Mouse (Mus musculus) stomach, postnatal 0 days (tissue): Measurements from ENCODE around the gene Dppa1.

Experiments
- CTCF ChIP-seq: IDR thresholded peaks from 2 replicates; pipeline ENCODE4 v1.5.1; 2016; ENCODE audit warnings: antibody characterized with exemption, low read depth, mild to moderate bottlenecking, moderate library complexity
- EP300 ChIP-seq: optimal IDR thresholded peaks from 2 replicates; pipeline ENCODE3; 2016; ENCODE audit warnings: antibody characterized with exemption

DNA sequence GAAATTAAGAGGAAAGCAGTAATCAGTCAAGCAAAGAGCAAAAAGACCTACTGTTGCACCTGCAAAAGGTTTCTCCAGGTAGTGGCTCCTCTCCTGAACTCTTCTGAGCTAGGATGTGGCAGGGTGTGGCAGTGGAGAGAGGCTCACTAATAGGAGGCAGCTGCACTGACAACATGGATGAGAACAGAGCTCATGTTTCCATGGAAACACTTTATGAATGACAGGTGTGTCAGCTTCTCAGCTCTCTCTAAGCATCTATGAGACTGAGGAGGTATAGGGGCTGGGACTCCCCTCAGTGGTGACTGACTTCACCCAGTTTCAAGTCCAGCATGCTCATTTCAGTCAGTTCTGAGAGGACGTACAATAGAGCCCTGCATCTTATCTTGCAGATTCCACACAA is 15.8 kb upstream of the Dppa1 start:
- TF ChIP-seq EP300 (no peak), CTCF (no peak)
